Mouse (Mus musculus): Measurements from ENCODE around the gene Krtap9-1.

DNA sequence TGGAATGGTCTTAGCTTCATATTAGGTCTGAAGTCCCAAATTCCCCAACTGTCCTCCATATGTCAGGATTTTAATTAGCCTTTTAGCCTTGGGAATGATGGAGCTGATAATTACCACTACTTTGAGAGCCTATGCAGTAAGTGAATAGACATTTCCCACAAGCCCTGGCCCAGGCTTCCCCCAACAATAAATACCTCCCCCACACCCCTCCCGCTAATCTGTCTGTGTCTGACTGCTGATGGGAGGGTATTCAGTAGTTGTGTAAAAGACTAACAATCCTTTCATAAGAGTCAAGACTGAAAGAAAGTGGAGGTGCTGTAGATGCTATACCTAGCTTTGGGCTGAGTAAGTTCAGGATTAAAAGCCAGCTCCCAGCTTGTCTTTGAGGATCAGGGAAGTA is 31.0 kb upstream of the Krtap9-1 start:
- TF ChIP-seq EP300 (IDR thresholded peaks at IDR 0.05) (no peak), CTCF (IDR thresholded peaks at IDR 0.05) (no peak)

Data from lung, postnatal 0 days (tissue).